In the genomic region with DNA sequence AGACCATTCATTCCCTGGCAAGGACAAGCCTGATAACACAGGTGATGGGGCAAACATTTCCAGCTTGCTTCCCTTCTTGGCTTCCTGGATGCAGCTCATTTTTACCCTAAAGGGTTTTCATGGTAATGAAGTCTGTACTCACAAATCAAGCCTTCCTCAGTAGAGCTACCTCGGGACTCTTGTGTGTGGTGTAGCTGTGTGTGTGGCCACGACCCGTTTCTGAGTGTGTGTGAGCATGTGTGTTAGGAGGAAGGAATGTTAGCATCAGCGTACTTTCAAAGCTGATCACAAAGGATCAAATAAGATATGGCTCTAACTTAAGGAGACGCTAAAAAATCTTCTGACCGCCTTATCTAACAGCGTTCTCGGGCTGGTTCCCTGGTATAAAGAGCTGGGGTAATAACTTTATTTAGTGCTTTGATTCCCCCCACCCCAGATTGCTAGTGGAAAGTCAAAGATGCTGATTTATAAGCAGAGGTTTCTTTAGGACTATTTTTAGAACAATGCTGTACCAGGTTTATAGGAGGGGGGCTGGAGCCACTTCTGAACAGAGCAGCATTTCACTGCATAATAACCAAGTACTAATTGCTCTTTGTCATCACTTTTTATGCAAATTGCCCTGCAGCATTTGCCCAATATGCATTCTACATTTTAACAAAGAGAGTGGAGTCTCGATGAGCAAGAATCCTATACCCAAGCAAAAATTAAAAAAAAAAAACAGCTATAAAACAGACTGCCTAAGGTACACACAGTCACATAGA, we compare ENCODE assay signal across 20 mouse cellular contexts. TPM values are rescaled to one million over a fixed set of nuclear protein-coding genes. Genes with fewer than 3 reads are reported as not detected.
DNase-seq lines count a peak whose midpoint lies in the region; ATAC-seq and TF ChIP-seq lines count a peak whose summit lies in the region.
"Had no signal": no experiment of that assay in that cellular context is flagged by ENCODE, and none has a peak within 500 bp of the region (broad histone marks: within the 10 kb centered on the region; RNA-seq: fewer than 3 reads in every experiment).

No protein-coding gene starts in this region.

- 54% methylated on average over 9 of the region's 9 CpGs for WGBS in forebrain, embryonic 13.5 days
- 88% methylated on average over 9 of the region's 9 CpGs for WGBS in forebrain, embryonic 10.5 days
- WGBS in lung, embryonic 14.5 days, result 43% methylated on average over 9 of the region's 9 CpGs
- 52% methylated on average over 9 of the region's 9 CpGs for WGBS in hindbrain, embryonic 16.5 days

- H3K27me3 ChIP-seq in forebrain, embryonic 13.5 days, result no peaks in the 10 kb centered on the region
- no peaks in the 10 kb centered on the region for H3K27me3 ChIP-seq in forebrain, embryonic 10.5 days (ENCODE audit: poor library complexity, severe bottlenecking)
- H3K27me3 ChIP-seq in lung, embryonic 14.5 days (ENCODE audit: insufficient read depth, low read length), result no peaks in the 10 kb centered on the region
- H3K27me3 ChIP-seq in hindbrain, embryonic 16.5 days (replicated peaks; ENCODE audit: control insufficient read depth, insufficient read depth, low read length), result no peaks in the 10 kb centered on the region
- H3K27me3 ChIP-seq: liver, embryonic 13.5 days; midbrain, embryonic 13.5 days had no signal

- no peak overlapping the region for H3K4me3 ChIP-seq in forebrain, embryonic 13.5 days
- no peak overlapping the region for H3K4me3 ChIP-seq in forebrain, embryonic 10.5 days
- no peak overlapping the region for H3K4me3 ChIP-seq in lung, embryonic 14.5 days (ENCODE audit: low read depth, low read length)
- H3K4me3 ChIP-seq in hindbrain, embryonic 16.5 days (ENCODE audit: low read length), result no peak overlapping the region
- H3K4me3 ChIP-seq: liver, embryonic 13.5 days; megakaryocyte, embryonic 14.5 days; midbrain, embryonic 13.5 days had no signal

- peak overlapping the region; percentile 48 for H3K27ac ChIP-seq in forebrain, embryonic 13.5 days
- H3K27ac ChIP-seq in forebrain, embryonic 10.5 days, result no peak overlapping the region
- H3K27ac ChIP-seq in lung, embryonic 14.5 days (ENCODE audit: low read depth), result peak overlapping the region; percentile 18; the same call in 1 of the 2 replicates
- no peak overlapping the region; the same call in 1 of the 2 replicates for H3K27ac ChIP-seq in hindbrain, embryonic 16.5 days (ENCODE audit: low read depth, low read length)
- H3K27ac ChIP-seq: liver, embryonic 13.5 days; midbrain, embryonic 13.5 days had no signal

- ATAC-seq in forebrain, embryonic 13.5 days, result peak; percentile 84
- no peak for ATAC-seq in lung, embryonic 14.5 days (ENCODE audit: insufficient read depth)
- ATAC-seq in hindbrain, embryonic 16.5 days, result 0 out of 2 replicates have a peak, but pooled peaks have one; percentile 30
- ATAC-seq: intestine, embryonic 16.5 days; midbrain, embryonic 13.5 days had no signal

- no peaks in the 10 kb centered on the region for H3K9me3 ChIP-seq in forebrain, embryonic 13.5 days (replicated peaks)
- no peaks in the 10 kb centered on the region for H3K9me3 ChIP-seq in forebrain, embryonic 10.5 days
- no peaks in the 10 kb centered on the region for H3K9me3 ChIP-seq in lung, embryonic 14.5 days (ENCODE audit: low read depth, low read length)
- H3K9me3 ChIP-seq in hindbrain, embryonic 16.5 days (ENCODE audit: control insufficient read depth, low read length), result no peaks in the 10 kb centered on the region
- H3K9me3 ChIP-seq: liver, embryonic 13.5 days; megakaryocyte, embryonic 14.5 days; midbrain, embryonic 13.5 days had no signal

- no peak overlapping the region for H3K9ac ChIP-seq in forebrain, embryonic 13.5 days
- no peak overlapping the region for H3K9ac ChIP-seq in lung, embryonic 14.5 days
- no peak overlapping the region for H3K9ac ChIP-seq in hindbrain, embryonic 16.5 days (ENCODE audit: low read depth, low read length)
- H3K9ac ChIP-seq: liver, embryonic 13.5 days; midbrain, embryonic 13.5 days had no signal

- H3K4me1 ChIP-seq in forebrain, embryonic 13.5 days, result peaks cover 16% of the 10 kb centered on the region
- H3K4me1 ChIP-seq in forebrain, embryonic 10.5 days, result peaks cover 13% of the 10 kb centered on the region
- H3K4me1 ChIP-seq in lung, embryonic 14.5 days (ENCODE audit: insufficient read depth), result peaks cover 9% of the 10 kb centered on the region
- peaks cover 3% of the 10 kb centered on the region; the same call in 1 of the 2 replicates for H3K4me1 ChIP-seq in hindbrain, embryonic 16.5 days (ENCODE audit: control insufficient read depth, insufficient read depth, low read depth, low read length)
- H3K4me1 ChIP-seq: megakaryocyte, embryonic 14.5 days had no signal

- no peak overlapping the region for H3K4me2 ChIP-seq in forebrain, embryonic 13.5 days
- H3K4me2 ChIP-seq in lung, embryonic 14.5 days, result no peak overlapping the region
- no peak overlapping the region for H3K4me2 ChIP-seq in hindbrain, embryonic 16.5 days (ENCODE audit: low read length)
- H3K4me2 ChIP-seq: liver, embryonic 13.5 days; midbrain, embryonic 13.5 days had no signal

- no peak for TF ChIP-seq CTCF in lung, embryonic 14.5 days (IDR thresholded peaks at IDR 0.05; ENCODE audit: low read depth)
- TF ChIP-seq CTCF in brain, embryonic 14.5 days (IDR thresholded peaks at IDR 0.05; ENCODE audit: borderline replicate concordance, extremely low read depth, insufficient read depth, insufficient read length), result no peak

- DNase-seq in forebrain, embryonic 10.5 days (ENCODE audit: extremely low spot score, low spot score), result no peak
- no peak for DNase-seq in lung, embryonic 14.5 days
- no peak for DNase-seq in lung, postnatal 36 days
- peak; percentile 76 for DNase-seq in brain, embryonic 14.5 days (ENCODE audit: low read depth)
- no peak for DNase-seq in left cerebral cortex, adult 8-10 months (ENCODE audit: low spot score in 2 of 2)
- no peak for DNase-seq in cerebellum, adult 9-11 months
- DNase-seq: adrenal gland, postnatal 14 days; cerebellum, adult 9-10 months; gastrocnemius, postnatal 36 days; kidney, adult 9 months; kidney, postnatal 14 days; layer of hippocampus, postnatal 36 days; liver, embryonic 13.5 days; lung, adult 2 months; thymus, postnatal 14 days had no signal

- TF ChIP-seq POLR2A in brain, embryonic 14.5 days (IDR thresholded peaks at IDR 0.05; ENCODE audit: borderline replicate concordance, extremely low read depth, insufficient read depth, insufficient read length, poor library complexity, severe bottlenecking), result no peak

- no peaks in the 10 kb centered on the region for H3K36me3 ChIP-seq in forebrain, embryonic 13.5 days (ENCODE audit: poor library complexity, severe bottlenecking)
- H3K36me3 ChIP-seq in forebrain, embryonic 10.5 days (replicated peaks), result no peaks in the 10 kb centered on the region
- H3K36me3 ChIP-seq in lung, embryonic 14.5 days (ENCODE audit: insufficient read depth), result no peaks in the 10 kb centered on the region
- no peaks in the 10 kb centered on the region for H3K36me3 ChIP-seq in hindbrain, embryonic 16.5 days (ENCODE audit: control insufficient read depth, insufficient read depth, low read length)
- H3K36me3 ChIP-seq: liver, embryonic 13.5 days; midbrain, embryonic 13.5 days had no signal

RNA-seq across cellular contexts. Expression of a gene that starts 28.0 kb away (rescaled TPM):
- 26.2 and 31.6 TPM in 2 replicates for polyA plus RNA-seq in forebrain, embryonic 13.5 days (2015; fragmentation: Nextera tagmentation; extraction: Ambion mirVana)
- polyA plus RNA-seq in forebrain, embryonic 10.5 days (2016; fragmentation: Nextera tagmentation; extraction: Ambion mirVana), result 7.1 and 7.3 TPM in 2 replicates
- 12.8 and 16.1 TPM in 2 replicates for polyA plus RNA-seq in lung, embryonic 14.5 days (2014; fragmentation: Nextera tagmentation; extraction: Ambion mirVana)
- 23.6 and 31.4 TPM in 2 replicates for polyA plus RNA-seq in brain, embryonic 14.5 days (2012; rRNA removed)
- 19.1 and 20.4 TPM in 2 replicates for polyA plus RNA-seq in hindbrain, embryonic 16.5 days (2015; fragmentation: Nextera tagmentation; extraction: Ambion mirVana)
- 10 to 100 TPM in 3 of 4 experiments, 1 to 10 TPM in 1; 9.6 to 22.4 (median 15.1) TPM for total RNA-seq in left cerebral cortex, adult 8-10 months (2022)

Comparison
In these comparisons a context has a peak if more than half of its experiments do, and no peak if none do; other contexts are left out.
1. H3K27ac ChIP-seq: peak in forebrain, embryonic 13.5 days (single experiment) and lung, embryonic 14.5 days (single experiment); none in forebrain, embryonic 10.5 days (single experiment) and hindbrain, embryonic 16.5 days (single experiment).